Mouse (Mus musculus) heart, postnatal 0 days (tissue): ENCODE data around the gene Ogdh. TPM values are rescaled to one million over a fixed set of nuclear protein-coding genes. Genes with fewer than 3 reads are reported as not detected.

ENCODE experiments used
- ATAC-seq: fragments of 200-750 bp; cut with Nextera tagmentation; 2 replicates; pipeline ENCODE4 v1.8.0; 2017; ENCODE audit warnings: low read depth, moderate number of reproducible peaks, moderate library complexity; ENCODE audit not compliant: insufficient read depth
- DNase-seq: peaks from one replicate; pipeline ENCODE4 v3.0.0-alpha.2; 2016; ENCODE audit warnings: low spot score
- H3K27ac ChIP-seq: fragments of 300-500 bp; sonication (generic); 2 replicates; pipeline ENCODE4 v1.5.1; 2014; ENCODE audit warnings: low read depth, mild to moderate bottlenecking
- H3K27me3 ChIP-seq: fragments of 300-500 bp; sonication (generic); 2 replicates; pipeline ENCODE4 v1.6.1; 2014; ENCODE audit warnings: low read length, mixed read lengths; ENCODE audit not compliant: control insufficient read depth, insufficient read depth
- H3K36me3 ChIP-seq: fragments of 300-500 bp; sonication (generic); replicated peaks from 2 replicates; pipeline ENCODE4 v1.6.1; 2014; ENCODE audit warnings: low read length, mixed read lengths; ENCODE audit not compliant: control insufficient read depth, insufficient read depth
- H3K4me1 ChIP-seq: fragments of 300-500 bp; sonication (generic); 2 replicates; pipeline ENCODE4 v1.6.1; 2014; ENCODE audit warnings: antibody characterized with exemption; ENCODE audit not compliant: control insufficient read depth, insufficient read depth
- H3K4me2 ChIP-seq: fragments of 300-500 bp; sonication (generic); 2 replicates; pipeline ENCODE4 v1.6.1; 2014; ENCODE audit warnings: low read depth, mild to moderate bottlenecking, low read length, moderate library complexity
- H3K4me3 ChIP-seq: fragments of 300-500 bp; sonication (generic); 2 replicates; pipeline ENCODE4 v1.5.1; 2014; ENCODE audit warnings: low read depth, low read length
- H3K9ac ChIP-seq: fragments of 300-500 bp; sonication (generic); replicated peaks from 2 replicates; pipeline ENCODE4 v1.6.1; 2014; ENCODE audit warnings: low read depth, low read length, mixed read lengths
- H3K9me3 ChIP-seq: fragments of 300-500 bp; sonication (generic); replicated peaks from 2 replicates; pipeline ENCODE4 v1.6.1; 2016; ENCODE audit warnings: low read length; ENCODE audit not compliant: control insufficient read depth
- CTCF ChIP-seq: IDR thresholded peaks from 2 replicates; pipeline ENCODE4 v1.5.1; 2016; ENCODE audit warnings: antibody characterized with exemption, control low read depth, low read depth
- EP300 ChIP-seq: IDR thresholded peaks from 2 replicates; pipeline ENCODE4 v1.6.1; 2016; ENCODE audit warnings: antibody characterized with exemption, low read depth
- WGBS: fragments of 180-500 bp; shearing (Covaris S2); extraction: QIAGEN DNeasy Blood & Tissue Kit; methylation state at CpG from one replicate; pipeline ENCODE4 v1.1.7; 2014; 5-methylcytosine and 5-hydroxymethylcytosine counted together
- polyA plus RNA-seq: library from polyadenylated mRNA; unstranded; fragments of >200 nt; fragmentation: Nextera tagmentation; extraction: Ambion mirVana; gene quantifications from 2 replicates; pipeline ENCODE4 v1.2.1, GENCODE M21; 2015
- total RNA-seq: library from RNA; depleted of rRNA; stranded (reverse); fragments of >200 nt; gene quantifications from 2 replicates; pipeline ENCODE4 v1.2.3, GENCODE M21; 2014; ENCODE audit warnings: low replicate concordance

The Ogdh gene
- total and polyA plus RNA-seq, 2 experiments from 2014 or later, result 338 to 412 TPM

- no peak for TF ChIP-seq CTCF
- no peak for TF ChIP-seq EP300
- Histone ChIP-seq H3K4me1 (peaks cover 17% of the 10 kb centered on the region; the same call in 1 of the 2 replicates), H3K36me3 (no peaks in the 10 kb centered on the region), H3K4me3 (peak overlapping the region; percentile 80), H3K9me3 (no peaks in the 10 kb centered on the region), H3K27me3 (no peaks in the 10 kb centered on the region), H3K9ac (peak overlapping the region; percentile 74), H3K4me2 (peak overlapping the region; percentile 78), H3K27ac (peak overlapping the region; percentile 99)
- DNase-seq (no peak), ATAC-seq (no peak)
- WGBS, result 28% methylated on average over 3 of the region's 3 CpGs
Observed at GRCm38 (mm10) chr11:6290883-6291282, 550 bp upstream of the Ogdh start.

DNA sequence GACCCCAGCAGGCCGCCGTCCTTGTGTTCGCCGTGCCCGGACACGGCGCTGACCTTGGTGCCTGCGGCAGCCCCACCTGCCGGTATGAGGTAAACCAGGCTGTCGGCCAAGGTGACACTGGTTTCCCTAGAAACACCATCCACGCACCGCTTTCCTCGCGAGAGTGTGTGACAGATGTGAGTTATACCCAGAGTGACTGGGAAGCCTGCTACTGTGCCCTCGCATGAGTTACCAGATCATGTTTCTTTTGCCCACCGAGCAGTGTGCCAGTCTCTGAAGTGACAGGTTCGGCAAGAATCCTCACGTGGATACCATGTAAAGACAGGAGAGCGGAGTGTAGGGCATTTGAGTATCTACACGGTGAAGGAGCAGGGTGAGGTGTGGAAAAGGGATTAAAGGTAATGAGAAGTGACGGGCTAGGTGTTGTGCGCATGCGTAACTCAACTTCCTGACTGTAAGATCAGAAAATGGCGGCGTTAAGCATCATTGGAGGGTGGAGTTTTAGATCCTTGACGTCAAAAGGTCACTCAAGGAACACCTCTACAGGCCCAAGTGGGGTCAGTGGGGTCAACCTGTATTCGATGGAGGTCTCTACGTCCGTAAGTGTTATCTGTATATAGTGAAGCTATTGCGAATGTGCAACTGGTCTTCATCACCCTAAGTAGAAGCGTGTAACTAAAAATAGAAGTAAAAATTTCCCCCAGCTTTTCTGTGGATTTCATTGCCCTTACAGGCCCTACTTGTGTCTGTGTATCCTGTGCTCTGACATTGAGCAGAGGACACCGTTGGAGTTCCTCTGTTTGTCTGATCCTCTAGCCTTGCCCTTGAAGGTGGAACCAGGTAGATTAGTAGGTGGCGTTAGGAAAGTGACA is 919 bp downstream of the Ogdh start:
- Histone ChIP-seq H3K36me3 (peaks cover 6% of the 10 kb centered on the region), H3K27me3 (no peaks in the 10 kb centered on the region), H3K4me3 (peak overlapping the region; percentile 80), H3K4me1 (peaks cover 17% of the 10 kb centered on the region; the same call in 1 of the 2 replicates), H3K9ac (peak overlapping the region; percentile 74), H3K9me3 (no peaks in the 10 kb centered on the region), H3K27ac (peak overlapping the region; percentile 99), H3K4me2 (peak overlapping the region; percentile 78)
- peak; percentile 94 for DNase-seq
- TF ChIP-seq EP300, result no peak
- peak; percentile 33 for TF ChIP-seq CTCF
- ATAC-seq, result peak; percentile 59
- WGBS, result 8% methylated on average over 33 of the region's 33 CpGs

DNA sequence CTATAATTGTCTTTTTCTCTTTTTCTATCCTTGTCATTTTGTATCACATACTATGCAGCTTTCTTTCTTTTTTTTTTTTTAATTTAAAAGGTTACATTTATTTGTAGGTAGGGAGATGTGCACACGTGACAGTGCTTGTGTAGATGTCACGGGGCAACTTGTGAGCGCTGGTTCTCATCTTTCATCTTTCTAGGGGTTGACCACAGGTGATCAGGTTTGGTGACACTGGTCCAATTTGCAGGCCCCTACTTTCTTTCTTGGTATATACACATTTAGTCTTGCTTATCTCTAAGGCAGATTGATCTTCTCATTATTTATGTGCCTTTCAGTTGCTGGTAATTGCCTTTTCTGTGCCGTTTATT is 1.5 kb downstream of the Ogdh start:
- Histone ChIP-seq H3K36me3 (peaks cover 12% of the 10 kb centered on the region), H3K4me1 (peaks cover 17% of the 10 kb centered on the region; the same call in 1 of the 2 replicates), H3K27me3 (no peaks in the 10 kb centered on the region), H3K9me3 (no peaks in the 10 kb centered on the region), H3K27ac (peak overlapping the region; percentile 99), H3K4me3 (peak overlapping the region; percentile 80), H3K9ac (peak overlapping the region; percentile 28; the same call in 1 of the 2 replicates), H3K4me2 (peak overlapping the region; percentile 78)
- ATAC-seq, result no peak
- no peak for DNase-seq
- no peak for TF ChIP-seq EP300
- TF ChIP-seq CTCF, result no peak
- WGBS, result 71% methylated on average over 4 of the region's 4 CpGs

DNA sequence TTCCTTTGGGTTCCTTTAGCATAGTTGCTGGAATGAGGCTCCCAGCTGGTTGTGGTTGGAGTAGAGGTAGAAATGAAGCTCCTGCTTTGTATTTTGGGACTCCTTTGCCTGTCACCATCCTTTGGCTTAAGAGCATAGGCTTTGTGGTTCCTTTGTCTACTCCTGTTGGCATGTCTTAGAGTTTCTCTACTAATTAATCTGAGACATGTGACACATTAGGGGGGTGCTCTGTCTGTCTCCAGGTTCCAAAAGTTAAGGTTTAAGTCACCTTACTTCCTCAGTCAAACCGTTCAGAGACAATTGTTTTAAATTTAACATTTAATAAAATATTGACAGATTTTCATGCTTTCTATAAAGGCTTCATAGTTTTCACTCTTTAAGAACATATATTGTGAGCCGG is 2.2 kb downstream of the Ogdh start:
- Histone ChIP-seq H3K9me3 (no peaks in the 10 kb centered on the region), H3K4me1 (peaks cover 17% of the 10 kb centered on the region; the same call in 1 of the 2 replicates), H3K36me3 (peaks cover 19% of the 10 kb centered on the region), H3K4me3 (peak overlapping the region; percentile 80; the same call in 1 of the 2 replicates), H3K9ac (no peak overlapping the region), H3K4me2 (peak overlapping the region; percentile 78), H3K27me3 (no peaks in the 10 kb centered on the region), H3K27ac (no peak overlapping the region)
- WGBS, result 92% methylated on average over 2 of the region's 2 CpGs
- ATAC-seq (no peak), DNase-seq (no peak)
- no peak for TF ChIP-seq EP300
- TF ChIP-seq CTCF, result no peak

DNA sequence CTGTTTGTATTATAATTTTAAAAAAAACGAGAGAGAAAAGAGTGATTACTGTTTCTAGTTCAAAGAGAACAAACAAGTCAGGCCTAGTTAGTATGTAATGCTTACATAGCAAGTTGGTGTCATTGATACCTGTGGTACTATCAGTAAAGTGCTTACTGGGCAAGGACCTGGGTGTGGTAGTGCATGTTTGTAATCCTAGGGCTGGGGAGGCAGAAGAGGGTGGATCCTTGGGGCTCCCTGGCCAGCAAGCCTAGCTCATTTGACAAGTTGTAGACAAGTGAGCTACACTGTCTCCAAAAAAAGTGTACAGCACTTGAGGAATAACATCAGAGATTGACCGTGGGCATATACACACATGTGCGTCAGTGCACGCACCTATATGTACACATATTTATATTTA is 3.2 kb downstream of the Ogdh start:
- 85% methylated on average over 4 of the region's 4 CpGs for WGBS
- H3K4me3 ChIP-seq, result no peak overlapping the region
- H3K9me3 ChIP-seq, result no peaks in the 10 kb centered on the region
- TF ChIP-seq CTCF (no peak), EP300 (no peak)
- H3K4me2 ChIP-seq, result no peak overlapping the region
- DNase-seq (no peak), ATAC-seq (no peak)
- H3K36me3 ChIP-seq, result peaks cover 29% of the 10 kb centered on the region
- H3K9ac ChIP-seq, result no peak overlapping the region
- peaks cover 17% of the 10 kb centered on the region; the same call in 1 of the 2 replicates for H3K4me1 ChIP-seq
- no peak overlapping the region for H3K27ac ChIP-seq
- H3K27me3 ChIP-seq, result no peaks in the 10 kb centered on the region
